Mouse (Mus musculus) cerebellum, postnatal 25 days (tissue): ENCODE data around the gene Dcun1d4.

ENCODE experiments used
- DNase-seq, 2 experiments: peaks; one replicate each; pipeline ENCODE4 v3.0.0; 2021; ENCODE audit warnings: mixed read lengths in 2 of 2

Dcun1d4 gene

GRCm38 (mm10) chr5:73601361-73601763, 120.6 kb downstream of the Dcun1d4 start:
- peak in 1 of 2 experiments; percentile 10 for DNase-seq

- no peak for DNase-seq
Observed at GRCm38 (mm10) chr5:73602865-73603264, 122.1 kb downstream of the Dcun1d4 start.

- DNase-seq: no peak
Observed at GRCm38 (mm10) chr5:73604542-73604941, 123.7 kb downstream of the Dcun1d4 start.

GRCm38 (mm10) chr5:73604964-73605363, 124.2 kb downstream of the Dcun1d4 start:
- DNase-seq: no peak
